Mouse (Mus musculus): ENCODE measurements around the gene Vdac1. TPM values are rescaled to one million over a fixed set of nuclear protein-coding genes. Genes with fewer than 3 reads are reported as not detected.

Gene Vdac1
- polyA plus RNA-seq, 1 experiment from 2014 or later, result 251 TPM

DNA sequence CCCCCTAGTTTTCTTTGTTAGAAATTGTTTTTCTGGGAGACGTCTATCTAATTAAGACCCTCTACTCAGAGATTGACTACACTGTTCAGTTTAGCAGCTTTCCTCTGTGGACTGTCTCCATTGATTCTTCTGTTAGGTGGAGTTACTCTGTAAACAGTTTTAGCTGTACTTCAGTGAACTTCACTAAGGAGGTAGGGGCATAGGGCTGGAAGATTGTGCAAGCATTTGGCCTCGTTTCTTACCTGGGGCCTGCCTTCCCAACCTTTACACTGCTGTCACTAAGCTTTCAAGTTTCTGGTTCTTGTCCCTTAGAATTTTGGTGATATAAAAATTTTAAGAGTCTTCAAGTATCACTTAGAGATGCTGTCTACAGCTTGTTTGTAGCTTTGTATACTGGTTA lies 40.8 kb downstream of the Vdac1 start:
- no peaks in the 10 kb centered on the region for H3K27me3 ChIP-seq
- no peak overlapping the region for H3K9ac ChIP-seq
- H3K9me3 ChIP-seq, result no peaks in the 10 kb centered on the region
- 57% methylated on average over 2 of the region's 2 CpGs for WGBS
- H3K4me3 ChIP-seq, result no peak overlapping the region
- no peak overlapping the region for H3K27ac ChIP-seq
- peaks cover 30% of the 10 kb centered on the region for H3K4me1 ChIP-seq
- H3K4me2 ChIP-seq, result no peak overlapping the region
- no peak for ATAC-seq (ENCODE audit: insufficient number of reproducible peaks, insufficient read depth, low FRiP score, low TSS enrichment, low read depth)
- H3K36me3 ChIP-seq, result peaks cover 37% of the 10 kb centered on the region

DNA sequence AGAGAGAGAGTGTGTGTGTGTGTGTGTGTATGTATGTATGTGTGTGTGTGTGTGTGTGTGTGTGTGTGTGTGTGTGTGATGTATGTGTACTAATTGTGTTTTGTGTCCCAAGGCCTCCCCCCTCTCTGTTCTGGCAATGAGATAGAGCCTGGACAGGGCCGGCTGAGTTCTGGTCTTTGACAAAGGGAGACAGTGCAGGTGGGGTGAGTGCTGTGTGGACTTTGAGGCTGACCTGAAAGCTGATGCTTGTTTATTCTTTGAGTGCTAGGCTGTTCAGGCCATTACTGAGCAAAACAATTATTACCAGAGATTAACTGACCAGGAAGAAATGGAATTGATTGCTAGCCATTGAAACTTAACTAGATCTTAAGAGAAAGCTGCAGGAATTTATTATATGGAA lies 41.9 kb downstream of the Vdac1 start:
- H3K9ac ChIP-seq, result no peak overlapping the region
- peaks cover 48% of the 10 kb centered on the region for H3K36me3 ChIP-seq
- ATAC-seq (ENCODE audit: insufficient number of reproducible peaks, insufficient read depth, low FRiP score, low TSS enrichment, low read depth), result no peak
- H3K27ac ChIP-seq, result no peak overlapping the region
- no peak overlapping the region for H3K4me3 ChIP-seq
- H3K27me3 ChIP-seq, result no peaks in the 10 kb centered on the region
- no peaks in the 10 kb centered on the region for H3K9me3 ChIP-seq
- WGBS, result 50% methylated on average over 1 of the region's 1 CpGs
- peaks cover 27% of the 10 kb centered on the region for H3K4me1 ChIP-seq
- H3K4me2 ChIP-seq, result no peak overlapping the region

DNA sequence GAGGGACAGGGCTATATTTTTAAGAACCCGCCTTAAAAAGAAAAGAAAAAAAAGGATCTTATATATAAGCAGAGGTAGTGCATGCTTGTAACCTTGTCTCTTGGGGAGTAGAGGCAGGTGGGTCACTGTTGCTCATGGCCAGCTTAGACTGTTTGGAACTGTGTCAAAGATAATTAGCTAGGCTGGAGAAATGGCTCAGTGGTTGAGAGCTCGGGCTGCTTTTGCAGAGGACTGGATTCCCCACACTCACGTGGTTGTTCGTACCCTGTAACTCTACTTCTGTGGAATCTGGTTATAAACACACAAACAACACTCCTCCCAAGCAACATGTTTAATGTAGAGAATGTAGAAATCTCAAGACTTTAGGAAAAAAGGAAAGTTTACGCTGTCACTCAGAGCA lies 43.5 kb downstream of the Vdac1 start:
- no peak for ATAC-seq (ENCODE audit: insufficient number of reproducible peaks, insufficient read depth, low FRiP score, low TSS enrichment, low read depth)
- H3K27ac ChIP-seq, result no peak overlapping the region
- no peak overlapping the region for H3K9ac ChIP-seq
- peaks cover 15% of the 10 kb centered on the region for H3K4me1 ChIP-seq
- no peak overlapping the region for H3K4me2 ChIP-seq
- 80% methylated on average over 5 of the region's 5 CpGs for WGBS
- no peaks in the 10 kb centered on the region for H3K9me3 ChIP-seq
- no peaks in the 10 kb centered on the region for H3K27me3 ChIP-seq
- H3K4me3 ChIP-seq, result no peak overlapping the region
- H3K36me3 ChIP-seq, result peaks cover 58% of the 10 kb centered on the region

DNA sequence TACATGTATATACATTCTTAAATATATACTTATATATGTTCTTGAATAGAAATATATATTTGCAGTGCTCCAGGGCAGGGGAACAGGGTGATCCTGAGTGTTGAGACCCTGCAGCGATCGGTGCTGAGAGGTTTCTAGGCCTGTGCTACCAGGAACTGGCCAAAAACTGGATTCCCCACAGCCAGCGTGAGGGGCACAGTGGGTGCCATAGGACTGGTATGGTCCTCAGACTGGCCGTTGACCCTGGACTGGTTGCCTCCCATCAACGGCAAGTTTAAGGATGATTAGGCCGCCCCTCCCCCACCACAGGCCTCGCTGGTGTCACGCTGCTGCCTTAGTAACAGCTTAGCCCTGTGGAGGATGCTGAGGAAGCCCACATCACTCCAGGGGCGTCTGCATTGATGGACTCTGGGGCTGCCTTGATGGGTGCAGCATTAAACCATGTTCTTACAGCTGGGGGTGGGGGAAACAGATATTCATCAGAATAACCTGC lies 44.6 kb downstream of the Vdac1 start:
- Histone ChIP-seq H3K27me3 (no peaks in the 10 kb centered on the region), H3K36me3 (peaks cover 68% of the 10 kb centered on the region), H3K4me2 (no peak overlapping the region), H3K4me1 (peaks cover 10% of the 10 kb centered on the region), H3K4me3 (no peak overlapping the region), H3K9ac (no peak overlapping the region), H3K9me3 (no peaks in the 10 kb centered on the region), H3K27ac (no peak overlapping the region)
- WGBS, result 84% methylated on average over 9 of the region's 9 CpGs
- no peak for ATAC-seq (ENCODE audit: insufficient number of reproducible peaks, insufficient read depth, low FRiP score, low TSS enrichment, low read depth)

DNA sequence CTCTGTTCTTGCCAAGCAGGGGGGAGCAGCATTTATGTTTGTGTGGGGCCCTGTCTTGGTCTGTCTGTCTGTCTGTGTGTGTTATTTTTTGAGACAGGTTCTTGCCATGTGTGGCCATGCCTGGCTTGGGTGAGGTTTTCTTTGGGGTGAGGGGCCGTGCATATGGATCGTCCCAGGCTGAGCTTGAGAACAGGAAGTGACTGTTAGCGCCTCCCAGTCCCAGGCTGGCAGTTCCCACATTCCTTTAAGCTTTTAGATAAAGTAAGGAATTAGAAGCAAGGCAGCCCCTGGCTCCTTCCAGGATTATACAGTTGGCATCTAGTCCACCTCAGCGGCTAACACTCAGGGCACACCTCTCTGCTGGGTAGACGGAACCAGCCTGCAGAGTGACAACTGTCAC lies 48.7 kb downstream of the Vdac1 start:
- H3K4me2 ChIP-seq, result no peak overlapping the region
- no peaks in the 10 kb centered on the region for H3K27me3 ChIP-seq
- no peak overlapping the region for H3K9ac ChIP-seq
- H3K4me3 ChIP-seq, result no peak overlapping the region
- ATAC-seq (ENCODE audit: insufficient number of reproducible peaks, insufficient read depth, low FRiP score, low TSS enrichment, low read depth), result no peak
- H3K36me3 ChIP-seq, result peaks cover 66% of the 10 kb centered on the region
- WGBS, result 71% methylated on average over 5 of the region's 5 CpGs
- no peak overlapping the region for H3K27ac ChIP-seq
- no peaks in the 10 kb centered on the region; the same call in 1 of the 2 replicates for H3K9me3 ChIP-seq
- H3K4me1 ChIP-seq, result no peaks in the 10 kb centered on the region

DNA sequence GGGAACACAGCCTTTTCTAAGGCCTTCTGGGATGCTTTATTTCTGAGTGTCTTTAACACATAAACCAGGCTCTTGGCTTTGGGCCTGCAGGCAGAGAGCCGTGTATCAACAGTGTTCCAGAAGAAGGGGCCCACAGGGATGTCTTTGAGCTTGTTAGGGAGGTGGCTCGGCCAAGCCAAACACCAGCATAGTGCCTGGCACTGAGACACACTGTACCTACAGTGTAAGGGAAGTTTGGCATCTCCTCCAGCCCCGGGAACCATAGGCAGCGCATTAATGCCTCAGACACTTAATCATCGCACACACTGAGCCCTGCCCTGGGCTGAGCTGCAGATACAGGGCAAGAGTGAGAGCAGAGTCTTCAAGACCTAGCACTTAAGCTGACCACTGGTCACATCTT lies 57.7 kb downstream of the Vdac1 start:
- H3K9ac ChIP-seq, result peak overlapping the region; percentile 27; the same call in 1 of the 2 replicates
- no peaks in the 10 kb centered on the region; the same call in 1 of the 2 replicates for H3K4me1 ChIP-seq
- ATAC-seq (ENCODE audit: insufficient number of reproducible peaks, insufficient read depth, low FRiP score, low TSS enrichment, low read depth), result no peak
- H3K4me2 ChIP-seq, result no peak overlapping the region
- WGBS, result 72% methylated on average over 5 of the region's 5 CpGs
- no peaks in the 10 kb centered on the region for H3K9me3 ChIP-seq
- no peak overlapping the region for H3K4me3 ChIP-seq
- H3K36me3 ChIP-seq, result no peaks in the 10 kb centered on the region
- no peaks in the 10 kb centered on the region for H3K27me3 ChIP-seq
- no peak overlapping the region for H3K27ac ChIP-seq

DNA sequence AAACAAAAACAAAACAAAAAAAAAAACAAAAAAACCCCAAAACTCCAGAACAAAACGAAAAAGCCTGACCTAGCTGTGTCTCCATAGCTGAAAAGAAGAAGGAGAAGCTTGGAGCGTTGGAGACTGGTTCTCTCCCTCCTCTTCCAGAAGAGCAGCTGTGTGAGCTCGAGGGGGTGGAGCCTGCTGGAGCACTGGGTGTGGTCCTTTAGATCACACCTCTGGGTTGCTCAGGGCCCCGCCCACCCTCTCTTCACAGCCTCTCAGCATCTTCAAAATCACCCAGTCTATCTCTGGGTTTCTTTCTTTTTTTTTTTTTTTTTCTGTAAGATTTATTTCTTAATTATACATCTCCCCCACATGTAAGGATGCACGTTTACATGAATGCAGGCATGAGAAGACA lies 58.6 kb downstream of the Vdac1 start:
- no peaks in the 10 kb centered on the region for H3K9me3 ChIP-seq
- H3K36me3 ChIP-seq, result no peaks in the 10 kb centered on the region
- no peak overlapping the region for H3K4me2 ChIP-seq
- H3K4me1 ChIP-seq, result no peaks in the 10 kb centered on the region; the same call in 1 of the 2 replicates
- no peaks in the 10 kb centered on the region; the same call in 1 of the 2 replicates for H3K27me3 ChIP-seq
- 47% methylated on average over 5 of the region's 5 CpGs for WGBS
- H3K9ac ChIP-seq, result no peak overlapping the region
- H3K4me3 ChIP-seq, result no peak overlapping the region
- no peak overlapping the region for H3K27ac ChIP-seq
- ATAC-seq (ENCODE audit: insufficient number of reproducible peaks, insufficient read depth, low FRiP score, low TSS enrichment, low read depth), result no peak

DNA sequence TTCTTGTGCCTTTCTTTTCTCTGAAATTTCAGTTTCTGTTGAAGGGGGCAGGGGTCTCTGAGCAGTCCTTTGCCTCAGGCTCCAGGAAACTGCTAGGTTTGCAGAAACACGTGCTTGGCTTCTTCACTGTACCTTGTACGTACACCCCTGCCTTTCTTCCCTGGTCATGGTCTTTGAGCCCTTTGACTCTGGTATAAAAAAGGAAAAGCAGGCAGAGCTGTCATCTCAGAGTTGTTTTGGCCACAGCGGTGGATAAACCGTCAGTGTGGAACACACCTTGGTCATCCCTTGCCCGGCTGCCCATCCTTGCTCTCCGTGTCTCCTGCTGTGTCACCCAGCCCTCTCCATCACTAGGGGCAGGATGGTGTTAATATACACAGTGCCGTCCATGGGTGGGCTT lies 59.2 kb downstream of the Vdac1 start:
- no peaks in the 10 kb centered on the region for H3K9me3 ChIP-seq
- ATAC-seq (ENCODE audit: insufficient number of reproducible peaks, insufficient read depth, low FRiP score, low TSS enrichment, low read depth), result no peak
- no peak overlapping the region for H3K9ac ChIP-seq
- H3K27ac ChIP-seq, result no peak overlapping the region
- no peak overlapping the region for H3K4me3 ChIP-seq
- H3K4me1 ChIP-seq, result no peaks in the 10 kb centered on the region; the same call in 1 of the 2 replicates
- 67% methylated on average over 7 of the region's 7 CpGs for WGBS
- no peaks in the 10 kb centered on the region; the same call in 1 of the 2 replicates for H3K27me3 ChIP-seq
- H3K36me3 ChIP-seq, result no peaks in the 10 kb centered on the region
- H3K4me2 ChIP-seq, result no peak overlapping the region

DNA sequence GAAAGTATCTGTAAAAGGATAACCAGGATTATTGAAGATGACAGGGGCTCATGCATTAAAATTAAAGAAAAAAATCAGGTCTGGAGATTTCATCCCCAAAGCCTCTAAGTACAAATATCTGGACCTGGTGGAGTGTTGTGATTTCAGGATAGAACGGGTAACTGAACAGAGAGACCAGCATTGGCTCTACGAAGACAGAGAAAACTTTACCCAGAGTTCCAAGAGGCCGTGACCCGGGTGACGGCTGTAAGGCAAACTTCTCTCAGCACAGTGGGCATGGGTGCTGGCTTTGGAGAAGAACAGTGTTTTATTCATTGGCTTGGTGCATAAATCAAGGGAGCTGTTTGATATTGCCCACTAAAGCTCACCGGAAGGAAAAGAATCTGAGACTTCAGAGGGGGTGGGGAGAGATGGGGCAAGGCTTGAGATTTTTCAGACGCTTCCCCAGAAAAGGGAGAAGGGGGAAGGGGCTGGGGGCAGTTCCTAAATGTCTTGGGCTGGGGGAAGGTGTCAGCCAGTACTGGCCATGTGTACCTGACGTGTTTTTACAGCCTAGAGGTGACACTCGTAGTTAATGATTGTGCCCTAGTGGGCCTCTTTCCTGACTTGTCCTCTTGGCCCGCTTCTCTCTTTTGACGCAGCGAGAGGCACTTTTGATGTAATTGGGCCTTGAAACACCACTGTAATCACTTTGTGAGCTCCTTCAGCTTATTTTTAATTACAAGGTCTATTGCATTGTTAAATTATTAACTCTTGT lies 59.8 kb downstream of the Vdac1 start:
- 61% methylated on average over 12 of the region's 12 CpGs for WGBS
- H3K9ac ChIP-seq, result no peak overlapping the region
- H3K4me2 ChIP-seq, result no peak overlapping the region
- H3K9me3 ChIP-seq, result no peaks in the 10 kb centered on the region
- H3K36me3 ChIP-seq, result no peaks in the 10 kb centered on the region
- H3K27me3 ChIP-seq, result no peaks in the 10 kb centered on the region; the same call in 1 of the 2 replicates
- H3K4me3 ChIP-seq, result no peak overlapping the region
- no peak for ATAC-seq (ENCODE audit: insufficient number of reproducible peaks, insufficient read depth, low FRiP score, low TSS enrichment, low read depth)
- H3K4me1 ChIP-seq, result no peaks in the 10 kb centered on the region; the same call in 1 of the 2 replicates
- no peak overlapping the region for H3K27ac ChIP-seq

DNA sequence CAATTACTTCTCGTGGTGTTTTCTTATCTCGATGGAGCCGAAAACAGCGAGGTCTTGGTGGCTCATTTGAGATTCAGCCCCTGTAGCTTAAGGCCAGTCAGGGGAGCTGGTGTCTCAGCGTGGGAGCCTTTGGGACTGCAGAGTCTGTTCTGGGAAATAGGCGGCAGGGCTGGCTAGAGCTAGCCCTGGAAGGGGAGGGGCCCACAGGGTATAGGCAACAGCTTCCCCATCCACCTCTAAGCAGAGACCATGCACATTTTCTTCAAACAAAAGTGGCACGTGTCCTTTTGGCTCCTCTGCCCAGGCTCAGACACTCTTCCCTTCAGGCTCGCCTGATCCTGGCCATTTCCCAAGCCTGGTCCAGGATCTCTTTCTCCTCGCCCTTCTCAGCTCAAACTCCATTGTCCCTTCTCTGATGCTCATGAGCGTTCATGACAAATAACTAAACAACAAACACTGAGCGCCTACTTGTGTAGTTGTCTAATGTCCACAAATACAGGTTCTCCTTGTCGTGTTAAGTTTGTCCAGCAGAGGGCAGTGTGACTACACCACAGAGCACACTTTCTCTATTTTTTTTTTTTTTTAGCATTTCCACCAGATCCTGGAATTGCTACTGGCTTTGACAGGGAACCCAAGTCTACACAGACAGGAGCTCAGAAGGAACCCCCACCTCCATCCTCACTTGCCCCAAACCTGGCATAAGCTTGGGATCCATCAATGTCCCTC lies 60.6 kb downstream of the Vdac1 start:
- no peak overlapping the region for H3K9ac ChIP-seq
- no peak for ATAC-seq (ENCODE audit: insufficient number of reproducible peaks, insufficient read depth, low FRiP score, low TSS enrichment, low read depth)
- no peaks in the 10 kb centered on the region for H3K36me3 ChIP-seq
- H3K4me2 ChIP-seq, result no peak overlapping the region
- no peaks in the 10 kb centered on the region; the same call in 1 of the 2 replicates for H3K27me3 ChIP-seq
- 38% methylated on average over 12 of the region's 12 CpGs for WGBS
- no peaks in the 10 kb centered on the region; the same call in 1 of the 2 replicates for H3K4me1 ChIP-seq
- no peak overlapping the region for H3K4me3 ChIP-seq
- no peak overlapping the region for H3K27ac ChIP-seq
- no peaks in the 10 kb centered on the region for H3K9me3 ChIP-seq

DNA sequence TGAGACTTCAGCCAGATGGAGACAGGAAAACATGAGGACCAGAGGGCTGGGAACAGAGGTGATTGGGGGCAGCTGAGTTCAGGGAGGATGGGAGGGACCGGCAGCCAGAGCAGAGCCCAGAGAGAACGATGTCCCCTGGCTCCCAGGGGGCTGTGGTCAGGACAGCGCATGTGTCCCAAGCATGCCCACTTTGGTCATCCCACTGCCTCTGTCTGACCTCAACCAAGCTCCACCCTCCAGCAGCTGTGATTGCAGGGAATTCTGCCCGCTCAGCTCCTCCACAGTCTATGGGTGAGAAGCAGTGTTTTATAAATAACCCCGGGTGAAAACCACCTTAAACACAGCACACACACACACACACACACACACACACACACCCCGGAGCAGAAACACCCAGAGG lies 68.8 kb downstream of the Vdac1 start:
- no peak overlapping the region for H3K9ac ChIP-seq
- no peak for ATAC-seq (ENCODE audit: insufficient number of reproducible peaks, insufficient read depth, low FRiP score, low TSS enrichment, low read depth)
- 69% methylated on average over 6 of the region's 6 CpGs for WGBS
- H3K9me3 ChIP-seq, result no peaks in the 10 kb centered on the region
- no peaks in the 10 kb centered on the region for H3K27me3 ChIP-seq
- no peak overlapping the region for H3K27ac ChIP-seq
- no peak overlapping the region for H3K4me3 ChIP-seq
- no peaks in the 10 kb centered on the region for H3K36me3 ChIP-seq
- H3K4me1 ChIP-seq, result no peaks in the 10 kb centered on the region
- no peak overlapping the region for H3K4me2 ChIP-seq

DNA sequence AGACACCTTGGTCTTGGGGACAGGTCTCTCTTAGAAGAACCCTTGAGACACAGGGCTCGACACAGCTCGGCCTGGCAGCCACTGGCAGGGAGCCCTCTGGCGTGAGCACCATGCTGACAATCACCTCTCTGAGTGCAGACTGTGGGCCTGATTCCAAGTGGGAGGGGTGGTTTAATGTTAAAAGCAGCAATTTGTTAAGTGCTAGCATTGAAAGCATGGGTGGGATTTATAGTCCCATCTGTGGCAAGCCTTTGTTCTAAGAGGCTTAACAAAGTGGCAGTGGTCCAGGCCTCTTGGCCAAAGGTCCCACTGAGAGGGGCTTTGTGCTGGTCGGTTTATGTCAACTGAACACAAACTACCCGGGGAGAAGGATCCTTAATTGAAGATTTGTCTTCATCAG lies 70.9 kb downstream of the Vdac1 start:
- Histone ChIP-seq H3K4me1 (no peaks in the 10 kb centered on the region; the same call in 1 of the 2 replicates), H3K9me3 (no peaks in the 10 kb centered on the region), H3K27me3 (no peaks in the 10 kb centered on the region), H3K4me2 (no peak overlapping the region), H3K9ac (no peak overlapping the region), H3K4me3 (no peak overlapping the region), H3K36me3 (no peaks in the 10 kb centered on the region), H3K27ac (no peak overlapping the region)
- ATAC-seq (ENCODE audit: insufficient number of reproducible peaks, insufficient read depth, low FRiP score, low TSS enrichment, low read depth), result no peak
- 74% methylated on average over 5 of the region's 5 CpGs for WGBS

Measured in embryonic facial prominence, embryonic 13.5 days (tissue).